Mouse (Mus musculus) thymus, adult 2 months (tissue): ENCODE data around the gene Htra1. TPM values are rescaled to one million over a fixed set of nuclear protein-coding genes. Genes with fewer than 3 reads are reported as not detected.

Experiments used
- DNase-seq: peaks from one replicate; pipeline ENCODE4 v3.0.0; 2021
- H3K27ac ChIP-seq: fragments of 200-500 bp; 2 replicates; pipeline ENCODE4 v1.5.1; 2012; ENCODE audit warnings: low read length, control low read depth; ENCODE audit not compliant: control insufficient read depth, insufficient read depth
- H3K27me3 ChIP-seq: fragments of 200-500 bp; 2 replicates; pipeline ENCODE4 v1.6.1; 2012; ENCODE audit warnings: mild to moderate bottlenecking, low read length, moderate library complexity, mixed read lengths; ENCODE audit not compliant: control insufficient read depth, insufficient read depth
- H3K36me3 ChIP-seq: fragments of 200-500 bp; 2 replicates; pipeline ENCODE4 v1.6.1; 2012; ENCODE audit warnings: mild to moderate bottlenecking, low read length, moderate library complexity; ENCODE audit not compliant: control insufficient read depth, insufficient read depth
- H3K4me1 ChIP-seq: fragments of 200-500 bp; replicated peaks from 2 replicates; pipeline ENCODE4 v1.6.1; 2012; ENCODE audit warnings: low read length; ENCODE audit not compliant: control insufficient read depth, insufficient read depth
- H3K4me3 ChIP-seq: fragments of 200-500 bp; 2 replicates; pipeline ENCODE4 v1.5.1; 2012; ENCODE audit warnings: mild to moderate bottlenecking, low read length, control low read depth, moderate library complexity; ENCODE audit not compliant: control insufficient read depth, insufficient read depth
- CTCF ChIP-seq: fragments of 200-500 bp; IDR thresholded peaks from 2 replicates; pipeline ENCODE4 v1.5.1; 2012; ENCODE audit warnings: mild to moderate bottlenecking, control low read depth, low read length, moderate library complexity, borderline replicate concordance; ENCODE audit not compliant: control insufficient read depth, poor library complexity, insufficient read depth; ENCODE audit errors: extremely low read depth
- POLR2A ChIP-seq: fragments of 200-500 bp; IDR thresholded peaks from 2 replicates; pipeline ENCODE4 v1.6.1; 2012; ENCODE audit warnings: mild to moderate bottlenecking, low read length, control low read depth, moderate library complexity; ENCODE audit not compliant: control insufficient read depth, poor library complexity, insufficient read depth; ENCODE audit errors: extremely low read depth
- WGBS: fragments of 180-500 bp; shearing (Covaris S2); methylation state at CpG from one replicate; pipeline ENCODE4 v1.1.7; 2018; 5-methylcytosine and 5-hydroxymethylcytosine counted together
- polyA plus RNA-seq: library from polyadenylated mRNA; depleted of rRNA; stranded (reverse); fragments of >200 nt; gene quantifications from 2 replicates; pipeline ENCODE4 v1.2.3, GENCODE M21; 2012

Htra1 gene
- polyA plus RNA-seq, 1 experiment: 35.8 TPM

DNA sequence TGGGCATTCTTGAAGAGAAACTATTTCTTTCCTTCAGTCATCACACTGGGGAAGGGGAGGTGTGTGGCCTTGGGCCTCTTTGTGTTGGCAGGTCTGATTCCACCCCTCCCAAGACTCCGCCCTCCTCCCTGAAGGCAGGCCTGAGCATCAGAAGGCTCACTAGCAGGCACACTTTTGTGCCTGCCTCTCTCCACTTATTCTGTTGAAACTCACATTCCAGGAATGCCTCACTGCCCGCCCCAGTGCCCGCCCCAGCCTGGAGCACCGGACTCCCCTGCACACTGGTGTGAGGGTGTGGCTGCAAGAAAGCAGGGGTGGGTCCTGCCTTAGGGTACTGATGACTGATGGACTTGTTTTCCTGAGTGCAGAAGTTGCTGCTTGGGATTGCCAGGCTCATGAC lies 46.5 kb downstream of the Htra1 start:
- TF ChIP-seq CTCF (no peak), POLR2A (no peak)
- Histone ChIP-seq H3K27me3 (no peaks in the 10 kb centered on the region), H3K27ac (no peak overlapping the region), H3K4me3 (no peak overlapping the region), H3K4me1 (no peaks in the 10 kb centered on the region), H3K36me3 (no peaks in the 10 kb centered on the region)
- no peak for DNase-seq
- WGBS: 83% methylated on average over 4 of the region's 4 CpGs

DNA sequence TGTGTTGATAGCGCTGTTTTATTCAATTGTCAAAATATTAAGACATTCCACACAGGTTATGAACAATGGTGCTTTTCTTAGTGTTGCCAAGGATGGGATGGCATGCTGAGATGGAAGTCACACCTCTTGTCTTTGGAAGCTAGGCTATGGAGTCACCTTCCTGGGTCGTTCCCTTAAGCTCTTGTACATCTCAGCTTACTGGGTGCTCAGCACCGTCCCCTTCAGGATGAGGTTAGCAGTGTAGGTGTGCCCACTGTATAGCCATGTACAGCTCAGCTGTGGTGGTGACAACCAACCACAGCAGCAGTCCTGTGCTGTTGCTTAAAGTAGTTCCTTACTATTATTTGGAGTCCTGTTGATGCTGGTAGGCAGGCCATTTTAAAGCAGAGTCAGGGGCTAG lies 47.0 kb downstream of the Htra1 start:
- Histone ChIP-seq H3K36me3 (no peaks in the 10 kb centered on the region), H3K4me3 (no peak overlapping the region), H3K27ac (no peak overlapping the region), H3K4me1 (no peaks in the 10 kb centered on the region), H3K27me3 (no peaks in the 10 kb centered on the region)
- no peak for TF ChIP-seq POLR2A
- TF ChIP-seq CTCF: no peak
- DNase-seq: no peak
- 72% methylated on average over 3 of the region's 3 CpGs for WGBS

DNA sequence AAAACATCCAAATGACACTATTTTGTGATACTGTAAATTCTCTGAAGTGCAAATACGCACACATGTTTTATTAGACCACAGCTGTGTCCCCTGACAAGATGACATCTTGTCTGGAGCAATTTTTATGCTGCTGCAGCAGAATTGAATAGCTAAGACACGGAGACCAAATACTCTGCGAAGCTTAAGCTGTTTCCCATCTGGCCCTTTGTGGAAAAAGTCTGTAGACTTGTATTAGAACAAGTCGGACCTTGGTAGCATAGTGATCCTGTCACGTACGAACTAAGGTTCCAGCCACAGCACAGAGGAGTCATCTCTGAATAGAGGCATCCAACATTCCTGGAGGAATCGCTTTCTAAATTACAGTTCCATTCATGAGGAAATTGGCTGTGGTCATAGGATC lies 48.4 kb downstream of the Htra1 start:
- Histone ChIP-seq H3K27ac (no peak overlapping the region), H3K4me1 (no peaks in the 10 kb centered on the region), H3K4me3 (no peak overlapping the region), H3K36me3 (no peaks in the 10 kb centered on the region), H3K27me3 (no peaks in the 10 kb centered on the region)
- WGBS: 95% methylated on average over 7 of the region's 7 CpGs
- DNase-seq: no peak
- TF ChIP-seq CTCF (no peak), POLR2A (no peak)

DNA sequence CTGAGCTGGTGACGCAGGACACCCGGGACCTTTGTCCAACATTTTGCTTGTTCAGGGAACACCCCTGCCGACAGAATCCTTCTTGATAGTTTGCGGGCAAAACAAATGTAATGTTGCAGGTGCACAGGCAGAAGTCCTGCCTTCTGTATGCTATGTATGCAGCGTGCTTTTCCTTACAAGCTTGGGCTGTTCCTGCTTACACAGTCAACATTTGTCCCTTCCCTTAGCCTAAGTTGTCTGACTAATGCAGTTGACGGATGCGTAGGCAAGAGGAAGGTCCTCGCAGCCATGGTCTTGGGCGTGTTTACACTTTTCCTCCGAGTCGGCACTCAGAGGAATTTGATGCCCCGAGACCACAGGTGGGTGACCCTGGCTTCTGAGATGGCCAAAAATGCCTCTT lies 49.3 kb downstream of the Htra1 start:
- no peak for DNase-seq
- no peak overlapping the region for H3K4me3 ChIP-seq
- H3K4me1 ChIP-seq: no peaks in the 10 kb centered on the region
- 92% methylated on average over 12 of the region's 12 CpGs for WGBS
- no peaks in the 10 kb centered on the region for H3K27me3 ChIP-seq
- H3K36me3 ChIP-seq: no peaks in the 10 kb centered on the region
- TF ChIP-seq CTCF (no peak), POLR2A (no peak)
- H3K27ac ChIP-seq: no peak overlapping the region

DNA sequence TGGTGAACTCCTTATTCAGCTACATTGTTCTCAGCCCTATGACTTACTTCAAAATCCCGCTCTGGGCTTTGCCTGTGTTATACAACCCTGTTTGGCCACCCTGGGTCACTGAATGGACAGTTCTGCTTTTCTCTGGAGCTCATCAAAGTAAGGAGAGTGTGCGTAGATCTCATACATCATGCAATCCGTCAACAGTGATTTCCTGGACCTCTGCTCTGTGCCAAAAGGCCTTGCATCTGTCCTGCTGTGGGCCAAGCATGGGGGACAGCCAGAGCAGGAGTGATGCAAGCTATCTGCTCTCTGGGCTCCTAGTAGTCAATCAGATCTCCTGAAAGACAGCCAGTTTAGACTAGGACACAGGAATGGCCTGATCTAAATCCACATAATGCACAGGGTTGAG lies 49.8 kb downstream of the Htra1 start:
- TF ChIP-seq POLR2A: no peak
- no peak for TF ChIP-seq CTCF

DNA sequence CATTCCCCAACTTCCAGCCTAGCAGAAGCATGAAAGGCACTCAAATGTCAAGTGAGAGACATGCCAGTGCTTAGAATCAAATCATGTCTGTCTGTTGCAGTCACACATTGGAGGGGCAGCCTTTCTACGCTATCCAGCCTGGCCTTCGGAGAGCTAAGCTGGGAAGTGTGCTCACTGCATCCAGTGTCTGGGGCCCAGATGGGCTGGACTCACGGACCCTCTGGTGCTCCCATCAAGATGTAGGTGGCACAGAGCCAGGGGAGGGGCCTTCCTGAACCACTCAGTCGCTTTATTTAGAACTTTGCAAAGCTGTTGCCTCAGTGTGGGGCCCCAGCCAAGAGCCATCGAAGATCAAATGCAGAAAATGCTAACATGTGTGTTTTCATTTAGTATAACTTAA lies 52.2 kb downstream of the Htra1 start:
- DNase-seq: no peak
- Histone ChIP-seq H3K27ac (no peak overlapping the region), H3K4me1 (no peaks in the 10 kb centered on the region), H3K36me3 (no peaks in the 10 kb centered on the region), H3K4me3 (no peak overlapping the region), H3K27me3 (no peaks in the 10 kb centered on the region)
- WGBS: 83% methylated on average over 5 of the region's 5 CpGs
- no peak for TF ChIP-seq POLR2A
- TF ChIP-seq CTCF: no peak

More for the DNA sequence above, 49.8 kb downstream of the Htra1 start:
- 91% methylated on average over 3 of the region's 3 CpGs for WGBS
- Histone ChIP-seq H3K4me3 (no peak overlapping the region), H3K27ac (no peak overlapping the region), H3K36me3 (no peaks in the 10 kb centered on the region), H3K4me1 (no peaks in the 10 kb centered on the region), H3K27me3 (no peaks in the 10 kb centered on the region)
- DNase-seq: no peak

DNA sequence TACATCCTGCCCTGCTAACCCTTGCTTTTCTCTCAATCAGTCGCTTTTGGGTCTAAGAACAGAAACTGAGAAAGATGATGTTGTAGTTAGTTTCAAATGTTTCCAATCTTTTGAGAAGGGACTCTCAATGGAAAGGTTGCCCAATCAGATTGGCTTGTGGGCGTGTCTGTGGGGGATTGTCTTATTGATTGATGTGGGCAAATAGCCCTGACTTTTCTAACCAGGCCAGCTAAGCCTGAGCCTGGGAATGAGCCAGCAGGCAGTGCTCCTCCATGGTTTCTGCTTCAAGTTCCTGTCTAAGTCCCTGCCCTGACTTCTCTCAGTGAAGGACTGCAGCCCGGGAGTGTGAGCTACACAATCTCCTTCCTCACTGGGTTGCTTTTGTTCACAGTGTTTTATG lies 53.5 kb downstream of the Htra1 start:
- DNase-seq: no peak
- Histone ChIP-seq H3K4me1 (no peaks in the 10 kb centered on the region), H3K4me3 (no peak overlapping the region), H3K27me3 (no peaks in the 10 kb centered on the region), H3K36me3 (no peaks in the 10 kb centered on the region), H3K27ac (no peak overlapping the region)
- 80% methylated on average over 3 of the region's 3 CpGs for WGBS
- no peak for TF ChIP-seq POLR2A
- TF ChIP-seq CTCF: no peak
